Mouse (Mus musculus) stomach, postnatal 0 days (tissue): ENCODE data around the gene Man2a1. TPM values are rescaled to one million over a fixed set of nuclear protein-coding genes. Genes with fewer than 3 reads are reported as not detected.

ENCODE experiments used
- ATAC-seq: fragments of 200-750 bp; cut with Nextera tagmentation; 2 replicates; pipeline ENCODE4 v1.8.0; 2017; ENCODE audit not compliant: low FRiP score, low TSS enrichment
- DNase-seq: peaks from one replicate; pipeline ENCODE4 v3.0.0-alpha.2; 2016; ENCODE audit warnings: low spot score
- H3K27ac ChIP-seq: fragments of 300-500 bp; sonication (generic); replicated peaks from 2 replicates; pipeline ENCODE4 v1.5.1; 2014; ENCODE audit warnings: mild to moderate bottlenecking, control low read depth
- H3K27me3 ChIP-seq: fragments of 300-500 bp; sonication (generic); 2 replicates; pipeline ENCODE4 v1.6.1; 2014; ENCODE audit warnings: low read length; ENCODE audit not compliant: control insufficient read depth, insufficient read depth
- H3K36me3 ChIP-seq: fragments of 300-500 bp; sonication (generic); 2 replicates; pipeline ENCODE4 v1.6.1; 2014; ENCODE audit warnings: low read length, mixed read lengths; ENCODE audit not compliant: control insufficient read depth, insufficient read depth
- H3K4me1 ChIP-seq: fragments of 300-500 bp; sonication (generic); replicated peaks from 2 replicates; pipeline ENCODE4 v1.6.1; 2014; ENCODE audit warnings: antibody characterized with exemption; ENCODE audit not compliant: control insufficient read depth, insufficient read depth
- H3K4me2 ChIP-seq: fragments of 300-500 bp; sonication (generic); replicated peaks from 2 replicates; pipeline ENCODE4 v1.6.1; 2014; ENCODE audit warnings: low read depth, mild to moderate bottlenecking, control low read depth, moderate library complexity
- H3K4me3 ChIP-seq: fragments of 300-500 bp; sonication (generic); 2 replicates; pipeline ENCODE4 v1.5.1; 2014; ENCODE audit warnings: low read depth, low read length, control low read depth
- H3K9ac ChIP-seq: fragments of 300-500 bp; sonication (generic); 2 replicates; pipeline ENCODE4 v1.6.1; 2014; ENCODE audit warnings: mild to moderate bottlenecking, low read length, control low read depth, mixed read lengths
- H3K9me3 ChIP-seq: fragments of 300-500 bp; sonication (generic); 2 replicates; pipeline ENCODE4 v1.6.1; 2016; ENCODE audit warnings: low read length; ENCODE audit not compliant: control insufficient read depth
- CTCF ChIP-seq: IDR thresholded peaks from 2 replicates; pipeline ENCODE4 v1.5.1; 2016; ENCODE audit warnings: antibody characterized with exemption, low read depth, mild to moderate bottlenecking, moderate library complexity
- EP300 ChIP-seq: optimal IDR thresholded peaks from 2 replicates; pipeline ENCODE3; 2016; ENCODE audit warnings: antibody characterized with exemption
- WGBS: fragments of 180-500 bp; shearing (Covaris S2); extraction: QIAGEN DNeasy Blood & Tissue Kit; methylation state at CpG from one replicate; pipeline ENCODE4 v1.1.7; 2014; 5-methylcytosine and 5-hydroxymethylcytosine counted together
- polyA plus RNA-seq: library from polyadenylated mRNA; unstranded; fragments of >200 nt; fragmentation: Nextera tagmentation; extraction: Ambion mirVana; gene quantifications from 2 replicates; pipeline ENCODE4 v1.2.1, GENCODE M21; 2015

Man2a1 gene
- polyA plus RNA-seq, 1 experiment from 2014 or later, result 9.3 TPM

GRCm38 (mm10) chr17:64737918-64738317 lies 137.4 kb downstream of the Man2a1 start:
- 66% methylated on average over 1 of the region's 1 CpGs for WGBS
- ATAC-seq (no peak), DNase-seq (no peak)
- H3K4me1 ChIP-seq, result no peaks in the 10 kb centered on the region
- no peak overlapping the region for H3K4me3 ChIP-seq
- H3K9me3 ChIP-seq, result no peaks in the 10 kb centered on the region
- no peak overlapping the region for H3K9ac ChIP-seq
- H3K4me2 ChIP-seq, result no peak overlapping the region
- H3K27ac ChIP-seq, result no peak overlapping the region
- H3K27me3 ChIP-seq, result no peaks in the 10 kb centered on the region
- peaks cover 24% of the 10 kb centered on the region for H3K36me3 ChIP-seq
- no peak for TF ChIP-seq CTCF
- no peak for TF ChIP-seq EP300

GRCm38 (mm10) chr17:64739129-64739528 lies 138.6 kb downstream of the Man2a1 start:
- ATAC-seq (no peak), DNase-seq (no peak)
- H3K9me3 ChIP-seq, result no peaks in the 10 kb centered on the region
- TF ChIP-seq EP300 (no peak), CTCF (no peak)
- no peak overlapping the region for H3K4me3 ChIP-seq
- H3K4me1 ChIP-seq, result no peaks in the 10 kb centered on the region
- WGBS, result 85% methylated on average over 6 of the region's 6 CpGs
- H3K9ac ChIP-seq, result no peak overlapping the region
- H3K27ac ChIP-seq, result no peak overlapping the region
- no peak overlapping the region for H3K4me2 ChIP-seq
- H3K36me3 ChIP-seq, result peaks cover 28% of the 10 kb centered on the region
- H3K27me3 ChIP-seq, result no peaks in the 10 kb centered on the region

GRCm38 (mm10) chr17:64742715-64743605 lies 142.4 kb downstream of the Man2a1 start:
- no peak for TF ChIP-seq EP300
- no peak for TF ChIP-seq CTCF
- DNase-seq, result no peak
- H3K27me3 ChIP-seq, result no peaks in the 10 kb centered on the region
- H3K27ac ChIP-seq, result no peak overlapping the region
- H3K9ac ChIP-seq, result no peak overlapping the region
- H3K36me3 ChIP-seq, result peaks cover 29% of the 10 kb centered on the region
- H3K4me1 ChIP-seq, result no peaks in the 10 kb centered on the region; the same call in 1 of the 2 replicates
- H3K4me2 ChIP-seq, result no peak overlapping the region
- WGBS, result 86% methylated on average over 6 of the region's 6 CpGs
- H3K9me3 ChIP-seq, result no peaks in the 10 kb centered on the region
- peak; percentile 45; the same call in 1 of the 2 replicates for ATAC-seq
- H3K4me3 ChIP-seq, result no peak overlapping the region

DNA sequence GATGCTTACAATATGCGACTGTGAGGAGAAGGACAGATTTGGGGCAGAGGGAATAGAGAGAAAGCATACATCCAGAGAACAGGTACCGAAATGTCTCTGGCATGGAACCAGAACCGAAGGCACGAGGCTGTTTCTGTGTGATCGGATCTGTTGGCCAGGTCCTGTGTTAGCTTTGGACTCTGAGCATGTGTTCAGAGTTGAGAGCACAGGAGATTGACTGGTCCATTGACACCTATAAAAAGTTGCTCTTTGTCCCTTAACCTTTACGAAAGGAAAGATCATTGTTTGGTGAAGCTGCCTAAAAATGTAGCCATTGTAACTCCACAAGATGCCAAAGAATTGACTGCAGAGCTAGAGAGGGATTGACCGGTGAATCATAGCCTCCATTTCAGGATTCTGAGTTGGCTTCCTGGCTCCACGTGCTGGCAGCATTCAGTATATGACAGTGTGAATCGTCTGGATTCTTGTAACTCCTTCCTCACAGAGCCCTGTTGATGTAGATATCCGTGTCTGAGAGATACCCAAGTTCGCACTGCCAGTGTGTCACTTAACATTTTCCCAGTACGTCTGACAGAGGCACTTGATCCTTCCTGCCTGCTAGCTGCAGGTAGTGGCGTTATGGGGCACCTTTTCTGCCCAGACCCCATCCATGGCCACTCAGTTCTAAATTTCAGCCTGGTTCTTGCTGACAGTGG lies 143.2 kb downstream of the Man2a1 start:
- H3K27me3 ChIP-seq, result no peaks in the 10 kb centered on the region
- no peak overlapping the region for H3K27ac ChIP-seq
- no peak for DNase-seq
- no peaks in the 10 kb centered on the region; the same call in 1 of the 2 replicates for H3K4me1 ChIP-seq
- WGBS, result 93% methylated on average over 13 of the region's 13 CpGs
- H3K9ac ChIP-seq, result no peak overlapping the region
- no peak overlapping the region for H3K4me3 ChIP-seq
- peaks cover 24% of the 10 kb centered on the region for H3K36me3 ChIP-seq
- H3K9me3 ChIP-seq, result no peaks in the 10 kb centered on the region
- no peak overlapping the region for H3K4me2 ChIP-seq
- TF ChIP-seq EP300 (no peak), CTCF (no peak)
- no peak for ATAC-seq

- DNase-seq, result no peak
- H3K4me2 ChIP-seq, result no peak overlapping the region
- H3K27me3 ChIP-seq, result no peaks in the 10 kb centered on the region
- peaks cover 16% of the 10 kb centered on the region for H3K36me3 ChIP-seq
- no peak overlapping the region for H3K4me3 ChIP-seq
- H3K27ac ChIP-seq, result no peak overlapping the region
- TF ChIP-seq EP300, result no peak
- no peak for TF ChIP-seq CTCF
- H3K9ac ChIP-seq, result no peak overlapping the region
- H3K4me1 ChIP-seq, result no peaks in the 10 kb centered on the region; the same call in 1 of the 2 replicates
- 76% methylated on average over 8 of the region's 8 CpGs for WGBS
- no peak for ATAC-seq
- H3K9me3 ChIP-seq, result no peaks in the 10 kb centered on the region
Observed at GRCm38 (mm10) chr17:64746637-64747225, 146.2 kb downstream of the Man2a1 start.
